Comparison of ENCODE assay signal across 8 mouse cellular contexts in the genomic region with DNA sequence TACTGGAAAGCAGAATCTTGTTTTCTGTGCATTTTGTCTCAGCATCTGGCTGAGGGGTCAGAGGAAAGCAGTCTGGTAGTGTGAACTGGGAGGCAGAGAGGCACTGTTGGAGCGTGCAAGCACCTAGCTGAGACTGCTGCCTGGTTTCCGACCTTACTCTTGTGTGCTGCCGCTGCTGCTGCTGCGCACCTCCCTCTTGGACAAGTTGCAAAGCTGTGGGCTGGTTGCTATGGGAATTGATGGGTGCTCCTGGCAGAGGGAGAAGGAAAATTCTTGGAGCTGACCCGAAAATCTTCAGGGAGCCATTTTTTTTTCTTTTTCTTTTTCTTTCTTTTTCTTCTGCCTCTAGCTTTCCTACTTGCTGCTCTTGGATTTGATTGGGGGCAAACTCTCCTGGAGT.
DNase-seq lines count a peak whose midpoint lies in the region.

No protein-coding gene starts in this region.

- intact Hi-C loops in gastrocnemius, postnatal 14 days (cut with DNase I; ENCODE audit: low total_unique reads) = loop anchor here (5.0 kb wide), 1 partner anchor 338 kb away; no protein-coding TSS in a partner anchor

- DNase-seq in gastrocnemius, postnatal 14 days = peak; percentile 25
- no peak for DNase-seq in gastrocnemius, postnatal 10 days
- DNase-seq in R1 (ENCODE audit: low read depth, low spot score) = peak; percentile 66
- peak; percentile 31 for DNase-seq in kidney, postnatal 10 days
- peak; percentile 84 for DNase-seq in lung, postnatal 10 days
- no peak for DNase-seq in cerebellum, postnatal 14 days
- DNase-seq in thymus, postnatal 14 days = no peak
- no peak for DNase-seq in retina, embryonic 14.5 days (ENCODE audit: low spot score)

Comparison
In these comparisons a context has a peak if more than half of its experiments do, and no peak if none do; other contexts are left out.
1. DNase-seq: peak in gastrocnemius, postnatal 14 days (single experiment), R1 (single experiment), kidney, postnatal 10 days (single experiment) and lung, postnatal 10 days (single experiment); none in gastrocnemius, postnatal 10 days (single experiment), cerebellum, postnatal 14 days (0 of 2), thymus, postnatal 14 days (single experiment) and retina, embryonic 14.5 days (single experiment).